Mouse (Mus musculus) liver, postnatal 0 days (tissue): Measurements from ENCODE around the gene Uqcrc1.

Source experiments
- CTCF ChIP-seq: sonication (generic); IDR thresholded peaks from 2 replicates; pipeline ENCODE4 v1.5.1; 2016; ENCODE audit warnings: antibody characterized with exemption, low read depth
- EP300 ChIP-seq: IDR thresholded peaks from 2 replicates; pipeline ENCODE4 v1.6.1; 2016; ENCODE audit warnings: antibody characterized with exemption, low read depth, mild to moderate bottlenecking

DNA sequence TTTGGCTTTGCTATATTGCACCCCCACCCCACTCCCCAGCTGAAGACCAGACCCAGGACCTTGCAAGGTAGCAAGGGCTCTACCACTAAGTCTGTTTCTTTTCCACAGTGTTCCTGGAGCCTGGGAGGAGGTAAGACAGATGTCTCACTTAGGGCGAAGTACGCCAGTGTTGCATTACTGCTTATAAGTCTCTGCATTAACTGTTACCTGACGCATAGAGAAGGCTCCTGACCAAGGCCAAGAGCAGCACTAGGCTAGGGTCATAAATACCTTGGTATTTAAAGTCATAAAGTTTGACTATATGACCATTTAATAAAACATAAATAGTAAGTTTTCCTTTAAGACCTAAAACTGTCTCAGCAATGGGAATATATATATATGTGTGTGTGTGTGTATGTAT is 8.0 kb upstream of the Uqcrc1 start:
- TF ChIP-seq CTCF, result no peak
- TF ChIP-seq EP300, result no peak
